Mouse (Mus musculus): ENCODE data around the gene Vmn1r127. TPM values are rescaled to one million over a fixed set of nuclear protein-coding genes. Genes with fewer than 3 reads are reported as not detected.
"Not testable (repeated sequence)": the region's sequence is repeated elsewhere in the genome, so short reads cannot be mapped to it uniquely, and the experiment has no call there.

The Vmn1r127 gene
- polyA plus RNA-seq (2015; fragmentation: Nextera tagmentation; extraction: Ambion mirVana), result not detected in 2 replicates

GRCm38 (mm10) chr7:21319761-21320160, at the start of gene Vmn1r127:
Gene Vmn1r127 (minus strand): TSS chr7:21319861.
- H3K4me3 ChIP-seq (ENCODE audit: low read depth, low read length); ATAC-seq; H3K27me3 ChIP-seq (ENCODE audit: insufficient read depth, low read length); H3K36me3 ChIP-seq (replicated peaks; ENCODE audit: insufficient read depth, low read length); H3K9ac ChIP-seq (replicated peaks); H3K4me1 ChIP-seq (ENCODE audit: insufficient read depth); DNase-seq; H3K4me2 ChIP-seq (ENCODE audit: low read depth, low read length); H3K27ac ChIP-seq (ENCODE audit: low read depth); H3K9me3 ChIP-seq (ENCODE audit: low read length): not testable (repeated sequence)
- WGBS (ENCODE audit: insufficient replicate concordance), result no CpG with 5 or more reads among the region's 3 CpGs

GRCm38 (mm10) chr7:21361191-21361590, 41.5 kb upstream of the Vmn1r127 start, which contains the start of gene Vmn1r129:
Gene Vmn1r129 (minus strand): TSS chr7:21361291.
- not testable (repeated sequence) for H3K4me2 ChIP-seq (ENCODE audit: low read depth, low read length); H3K4me1 ChIP-seq (ENCODE audit: insufficient read depth); H3K27me3 ChIP-seq (ENCODE audit: insufficient read depth, low read length); H3K9ac ChIP-seq (replicated peaks); H3K27ac ChIP-seq (ENCODE audit: low read depth); H3K4me3 ChIP-seq (ENCODE audit: low read depth, low read length); DNase-seq; H3K36me3 ChIP-seq (replicated peaks; ENCODE audit: insufficient read depth, low read length); H3K9me3 ChIP-seq (ENCODE audit: low read length); ATAC-seq
- no CpG with 5 or more reads among the region's 1 CpGs for WGBS (ENCODE audit: insufficient replicate concordance)

GRCm38 (mm10) chr7:21349073-21349472, 29.4 kb upstream of the Vmn1r127 start, which contains the start of gene Vmn1r128:
Gene Vmn1r128 (plus strand): TSS chr7:21349373.
- DNase-seq; H3K27ac ChIP-seq (ENCODE audit: low read depth); H3K27me3 ChIP-seq (ENCODE audit: insufficient read depth, low read length); H3K9me3 ChIP-seq (ENCODE audit: low read length); H3K9ac ChIP-seq (replicated peaks); ATAC-seq; H3K4me2 ChIP-seq (ENCODE audit: low read depth, low read length); H3K4me1 ChIP-seq (ENCODE audit: insufficient read depth); H3K36me3 ChIP-seq (replicated peaks; ENCODE audit: insufficient read depth, low read length); H3K4me3 ChIP-seq (ENCODE audit: low read depth, low read length): not testable (repeated sequence)
- WGBS (ENCODE audit: insufficient replicate concordance), result 44% methylated on average over 1 of the region's 1 CpGs

GRCm38 (mm10) chr7:21301367-21301766, 18.3 kb downstream of the Vmn1r127 start, which contains the start of gene Vmn1r126:
Gene Vmn1r126 (minus strand): TSS chr7:21301467.
- not testable (repeated sequence) for H3K9ac ChIP-seq (replicated peaks); DNase-seq; H3K4me3 ChIP-seq (ENCODE audit: low read depth, low read length); H3K4me1 ChIP-seq (ENCODE audit: insufficient read depth); H3K27me3 ChIP-seq (ENCODE audit: insufficient read depth, low read length); ATAC-seq; H3K27ac ChIP-seq (ENCODE audit: low read depth); H3K36me3 ChIP-seq (replicated peaks; ENCODE audit: insufficient read depth, low read length); H3K9me3 ChIP-seq (ENCODE audit: low read length); H3K4me2 ChIP-seq (ENCODE audit: low read depth, low read length)
- no CpG with 5 or more reads among the region's 5 CpGs for WGBS (ENCODE audit: insufficient replicate concordance)

- not testable (repeated sequence) for DNase-seq; H3K9ac ChIP-seq (replicated peaks); H3K4me3 ChIP-seq (ENCODE audit: low read depth, low read length); H3K9me3 ChIP-seq (ENCODE audit: low read length); H3K27ac ChIP-seq (ENCODE audit: low read depth); H3K36me3 ChIP-seq (replicated peaks; ENCODE audit: insufficient read depth, low read length); H3K4me2 ChIP-seq (ENCODE audit: low read depth, low read length); ATAC-seq; H3K27me3 ChIP-seq (ENCODE audit: insufficient read depth, low read length); H3K4me1 ChIP-seq (ENCODE audit: insufficient read depth)
- 50% methylated on average over 3 of the region's 3 CpGs for WGBS (ENCODE audit: insufficient replicate concordance)
These were observed 47.8 kb downstream of the Vmn1r127 start, which contains the start of gene Vmn1r125 for GRCm38 (mm10) chr7:21271879-21272278. Gene Vmn1r125 (plus strand): TSS chr7:21272179.

Other genes with a start within 250 kb of the Vmn1r127 start
- not detected in 2 replicates for gene Vmn1r121, start 221.3 kb downstream of the Vmn1r127 start, polyA plus RNA-seq (2015; fragmentation: Nextera tagmentation; extraction: Ambion mirVana)
- not detected in 2 replicates for gene Vmn1r122, start 185.7 kb downstream of the Vmn1r127 start, polyA plus RNA-seq (2015; fragmentation: Nextera tagmentation; extraction: Ambion mirVana)
- not detected in 2 replicates for gene Vmn1r123, start 157.7 kb downstream of the Vmn1r127 start, polyA plus RNA-seq (2015; fragmentation: Nextera tagmentation; extraction: Ambion mirVana)
- gene Gm5157, start 129.4 kb downstream of the Vmn1r127 start, polyA plus RNA-seq (2015; fragmentation: Nextera tagmentation; extraction: Ambion mirVana), result not detected in 2 replicates
- gene Vmn1r124, start 59.2 kb downstream of the Vmn1r127 start, polyA plus RNA-seq (2015; fragmentation: Nextera tagmentation; extraction: Ambion mirVana), result not detected in 2 replicates
- gene Vmn1r125, start 47.7 kb downstream of the Vmn1r127 start, polyA plus RNA-seq (2015; fragmentation: Nextera tagmentation; extraction: Ambion mirVana), result not detected in 2 replicates
- gene Vmn1r126, start 18.4 kb downstream of the Vmn1r127 start, polyA plus RNA-seq (2015; fragmentation: Nextera tagmentation; extraction: Ambion mirVana), result not detected in 2 replicates
- not detected in 2 replicates for gene Vmn1r128, start 29.5 kb upstream of the Vmn1r127 start, polyA plus RNA-seq (2015; fragmentation: Nextera tagmentation; extraction: Ambion mirVana)
- not detected in 2 replicates for gene Vmn1r129, start 41.4 kb upstream of the Vmn1r127 start, polyA plus RNA-seq (2015; fragmentation: Nextera tagmentation; extraction: Ambion mirVana)
- not detected in 2 replicates for gene Gm6882, start 112.9 kb upstream of the Vmn1r127 start, polyA plus RNA-seq (2015; fragmentation: Nextera tagmentation; extraction: Ambion mirVana)
- gene Vmn1r130, start 191.9 kb upstream of the Vmn1r127 start, polyA plus RNA-seq (2015; fragmentation: Nextera tagmentation; extraction: Ambion mirVana), result not detected in 2 replicates
- gene Vmn1r131, start 226.2 kb upstream of the Vmn1r127 start, polyA plus RNA-seq (2015; fragmentation: Nextera tagmentation; extraction: Ambion mirVana), result not detected in 2 replicates